8 mouse cellular contexts compared by ENCODE assay signal in genomic region chr17:24167891-24168505, GRCm38 (mm10). TPM values are rescaled to one million over a fixed set of nuclear protein-coding genes. Genes with fewer than 3 reads are reported as not detected.
A peak's percentile ranks its signal among the peaks of the same experiment; 100 is the strongest.
DNase-seq lines count a peak whose midpoint lies in the region; ATAC-seq lines count a peak whose summit lies in the region.

No protein-coding gene starts in this region.

- H3K4me2 ChIP-seq in heart, embryonic 13.5 days = peak overlapping the region; percentile 74
- peak overlapping the region; percentile 76 for H3K4me2 ChIP-seq in hindbrain, embryonic 14.5 days (replicated peaks)
- peak overlapping the region; percentile 89 for H3K4me2 ChIP-seq in midbrain, embryonic 12.5 days (replicated peaks)

- intact Hi-C loops in gastrocnemius, postnatal 36 days (cut with DNase I) = no loop called here

- H3K27ac ChIP-seq in heart, embryonic 13.5 days (replicated peaks) = peak overlapping the region; percentile 96
- peak overlapping the region; percentile 97 for H3K27ac ChIP-seq in hindbrain, embryonic 14.5 days
- peak overlapping the region; percentile 97 for H3K27ac ChIP-seq in midbrain, embryonic 12.5 days (replicated peaks)

- peaks cover 31% of the 10 kb centered on the region for H3K36me3 ChIP-seq in heart, embryonic 13.5 days
- peaks cover 23% of the 10 kb centered on the region for H3K36me3 ChIP-seq in hindbrain, embryonic 14.5 days (replicated peaks; ENCODE audit: control insufficient read depth, insufficient read depth)
- H3K36me3 ChIP-seq in midbrain, embryonic 12.5 days = peaks cover 20% of the 10 kb centered on the region

- H3K9ac ChIP-seq in heart, embryonic 13.5 days = peak overlapping the region; percentile 92
- peak overlapping the region; percentile 97 for H3K9ac ChIP-seq in hindbrain, embryonic 14.5 days
- peak overlapping the region; percentile 94 for H3K9ac ChIP-seq in midbrain, embryonic 12.5 days (replicated peaks)

- H3K27me3 ChIP-seq in heart, embryonic 13.5 days (replicated peaks) = no peaks in the 10 kb centered on the region
- no peaks in the 10 kb centered on the region for H3K27me3 ChIP-seq in hindbrain, embryonic 14.5 days (ENCODE audit: control insufficient read depth, insufficient read depth, low read length)
- H3K27me3 ChIP-seq in midbrain, embryonic 12.5 days = no peaks in the 10 kb centered on the region

- H3K9me3 ChIP-seq in heart, embryonic 13.5 days = no peaks in the 10 kb centered on the region
- no peaks in the 10 kb centered on the region for H3K9me3 ChIP-seq in hindbrain, embryonic 14.5 days (ENCODE audit: control insufficient read depth, low read length)
- H3K9me3 ChIP-seq in midbrain, embryonic 12.5 days = no peaks in the 10 kb centered on the region

- no peak for ATAC-seq in heart, embryonic 13.5 days (ENCODE audit: extremely low read depth, insufficient number of reproducible peaks, low FRiP score, low TSS enrichment)
- no peak for ATAC-seq in hindbrain, embryonic 14.5 days (ENCODE audit: low FRiP score)
- no peak for ATAC-seq in midbrain, embryonic 12.5 days (ENCODE audit: low FRiP score, low read depth)

- peaks cover 38% of the 10 kb centered on the region for H3K4me1 ChIP-seq in heart, embryonic 13.5 days
- peaks cover 27% of the 10 kb centered on the region for H3K4me1 ChIP-seq in hindbrain, embryonic 14.5 days (replicated peaks; ENCODE audit: control insufficient read depth, insufficient read depth, low read length)
- H3K4me1 ChIP-seq in midbrain, embryonic 12.5 days = peaks cover 25% of the 10 kb centered on the region

- WGBS in heart, embryonic 13.5 days = 54% methylated on average over 7 of the region's 7 CpGs
- WGBS in hindbrain, embryonic 14.5 days = 64% methylated on average over 7 of the region's 7 CpGs
- WGBS in midbrain, embryonic 12.5 days = 62% methylated on average over 7 of the region's 7 CpGs

- H3K4me3 ChIP-seq in heart, embryonic 13.5 days = peak overlapping the region; percentile 81
- peak overlapping the region; percentile 97 for H3K4me3 ChIP-seq in hindbrain, embryonic 14.5 days (replicated peaks; ENCODE audit: low read length)
- peak overlapping the region; percentile 95 for H3K4me3 ChIP-seq in midbrain, embryonic 12.5 days

- DNase-seq in heart, adult 8-10 months (ENCODE audit: low spot score) = no peak
- peak; percentile 29 to 42 for DNase-seq in adrenal gland, postnatal 36 days
- no peak for DNase-seq in hindbrain, embryonic 14.5 days (ENCODE audit: low spot score)
- DNase-seq in gastrocnemius, postnatal 36 days = no peak
- DNase-seq in retina, postnatal 1 day = no peak
- no peak for DNase-seq in cerebellum, postnatal 10 days

RNA-seq across cellular contexts. Expression of gene Atp6v0c, which starts 1.5 kb away (rescaled TPM):
- 544 and 567 TPM in 2 replicates for polyA plus RNA-seq in heart, embryonic 13.5 days (2015; fragmentation: Nextera tagmentation; extraction: Ambion mirVana)
- 100 to 1,000 TPM; 224 to 240 (median 231) TPM for total RNA-seq in heart, adult 8-10 months (2022)
- 100 to 1,000 TPM; 434 to 448 TPM for total RNA-seq in adrenal gland, postnatal 36 days (2021)
- 1,495 and 1,569 TPM in 2 replicates for polyA plus RNA-seq in hindbrain, embryonic 14.5 days (2014; fragmentation: Nextera tagmentation; extraction: Ambion mirVana)
- 512 and 518 TPM in 2 replicates for polyA plus RNA-seq in midbrain, embryonic 12.5 days (2016; fragmentation: Nextera tagmentation; extraction: Ambion mirVana)
- 100 to 1,000 TPM; 142 to 153 TPM for total RNA-seq in gastrocnemius, postnatal 36 days (2021)

RNA-seq across cellular contexts. Expression of gene Amdhd2, which starts 4.4 kb away (rescaled TPM):
- polyA plus RNA-seq in heart, embryonic 13.5 days (2015; fragmentation: Nextera tagmentation; extraction: Ambion mirVana) = 27.0 and 31.2 TPM in 2 replicates
- 10 to 100 TPM in 3 of 4 experiments, 1 to 10 TPM in 1; 9.4 to 12.4 (median 10.8) TPM for total RNA-seq in heart, adult 8-10 months (2022)
- 10 to 100 TPM; 29.6 to 41.4 TPM for total RNA-seq in adrenal gland, postnatal 36 days (2021)
- polyA plus RNA-seq in hindbrain, embryonic 14.5 days (2014; fragmentation: Nextera tagmentation; extraction: Ambion mirVana) = 29.1 and 30.6 TPM in 2 replicates
- 31.5 and 32.9 TPM in 2 replicates for polyA plus RNA-seq in midbrain, embryonic 12.5 days (2016; fragmentation: Nextera tagmentation; extraction: Ambion mirVana)
- 10 to 100 TPM in 1 of 2 experiments, 1 to 10 TPM in 1; 8.4 to 10.4 TPM for total RNA-seq in gastrocnemius, postnatal 36 days (2021)

RNA-seq across cellular contexts. Expression of gene Pdpk1, which starts 17.3 kb away (rescaled TPM):
- 30.7 and 35.1 TPM in 2 replicates for polyA plus RNA-seq in heart, embryonic 13.5 days (2015; fragmentation: Nextera tagmentation; extraction: Ambion mirVana)
- total RNA-seq in heart, adult 8-10 months (2022) = 10 to 100 TPM; 38.3 to 46.0 (median 45.0) TPM
- total RNA-seq in adrenal gland, postnatal 36 days (2021) = 10 to 100 TPM; 55.5 to 59.7 TPM
- polyA plus RNA-seq in hindbrain, embryonic 14.5 days (2014; fragmentation: Nextera tagmentation; extraction: Ambion mirVana) = 71.3 and 75.1 TPM in 2 replicates
- 53.5 and 56.2 TPM in 2 replicates for polyA plus RNA-seq in midbrain, embryonic 12.5 days (2016; fragmentation: Nextera tagmentation; extraction: Ambion mirVana)
- 10 to 100 TPM; 35.5 to 39.9 TPM for total RNA-seq in gastrocnemius, postnatal 36 days (2021)

RNA-seq across cellular contexts. Expression of gene Tbc1d24, which starts 37.4 kb away (rescaled TPM):
- polyA plus RNA-seq in heart, embryonic 13.5 days (2015; fragmentation: Nextera tagmentation; extraction: Ambion mirVana) = 4.2 and 5.2 TPM in 2 replicates
- total RNA-seq in heart, adult 8-10 months (2022) = 10 to 100 TPM; 11.5 to 14.5 (median 12.6) TPM
- total RNA-seq in adrenal gland, postnatal 36 days (2021) = 10 to 100 TPM; 10.9 to 18.8 TPM
- polyA plus RNA-seq in hindbrain, embryonic 14.5 days (2014; fragmentation: Nextera tagmentation; extraction: Ambion mirVana) = 27.1 and 27.6 TPM in 2 replicates
- polyA plus RNA-seq in midbrain, embryonic 12.5 days (2016; fragmentation: Nextera tagmentation; extraction: Ambion mirVana) = 14.2 and 14.8 TPM in 2 replicates
- total RNA-seq in gastrocnemius, postnatal 36 days (2021) = 1 to 10 TPM; 2.9 to 4.4 TPM

RNA-seq across cellular contexts. Expression of gene Ntn3, which starts 41.3 kb away (rescaled TPM):
- polyA plus RNA-seq in heart, embryonic 13.5 days (2015; fragmentation: Nextera tagmentation; extraction: Ambion mirVana) = 1.9 and 2.0 TPM in 2 replicates
- 1 to 10 TPM in 2 of 4 experiments, under 1 TPM in 2; 0.66 to 1.5 (median 0.89) TPM for total RNA-seq in heart, adult 8-10 months (2022)
- total RNA-seq in adrenal gland, postnatal 36 days (2021) = 1 to 10 TPM; 1.5 to 2.9 TPM
- polyA plus RNA-seq in hindbrain, embryonic 14.5 days (2014; fragmentation: Nextera tagmentation; extraction: Ambion mirVana) = 3.9 and 5.0 TPM in 2 replicates
- polyA plus RNA-seq in midbrain, embryonic 12.5 days (2016; fragmentation: Nextera tagmentation; extraction: Ambion mirVana) = 6.9 and 7.0 TPM in 2 replicates
- total RNA-seq in gastrocnemius, postnatal 36 days (2021) = under 1 TPM; 0.33 to 0.35 TPM

Comparison
In these comparisons a context has a peak if more than half of its experiments do, and no peak if none do; other contexts are left out.
1. DNase-seq: peak in adrenal gland, postnatal 36 days (2 of 2); none in heart, adult 8-10 months (single experiment), hindbrain, embryonic 14.5 days (single experiment), gastrocnemius, postnatal 36 days (0 of 2), retina, postnatal 1 day (single experiment) and cerebellum, postnatal 10 days (0 of 2).
2. Peak in every context shown above with its lines, with median percentiles within 50 percentile points of each other: H3K27ac ChIP-seq, H3K4me2 ChIP-seq, H3K4me3 ChIP-seq and H3K9ac ChIP-seq.